Mouse (Mus musculus) liver (tissue): Measurements from ENCODE around the gene Slc16a6.

Source experiments
- DNase-seq: peaks from one replicate; pipeline ENCODE4 v3.0.0-alpha.2; 2020; ENCODE audit warnings: mixed read lengths

Slc16a6 gene

DNA sequence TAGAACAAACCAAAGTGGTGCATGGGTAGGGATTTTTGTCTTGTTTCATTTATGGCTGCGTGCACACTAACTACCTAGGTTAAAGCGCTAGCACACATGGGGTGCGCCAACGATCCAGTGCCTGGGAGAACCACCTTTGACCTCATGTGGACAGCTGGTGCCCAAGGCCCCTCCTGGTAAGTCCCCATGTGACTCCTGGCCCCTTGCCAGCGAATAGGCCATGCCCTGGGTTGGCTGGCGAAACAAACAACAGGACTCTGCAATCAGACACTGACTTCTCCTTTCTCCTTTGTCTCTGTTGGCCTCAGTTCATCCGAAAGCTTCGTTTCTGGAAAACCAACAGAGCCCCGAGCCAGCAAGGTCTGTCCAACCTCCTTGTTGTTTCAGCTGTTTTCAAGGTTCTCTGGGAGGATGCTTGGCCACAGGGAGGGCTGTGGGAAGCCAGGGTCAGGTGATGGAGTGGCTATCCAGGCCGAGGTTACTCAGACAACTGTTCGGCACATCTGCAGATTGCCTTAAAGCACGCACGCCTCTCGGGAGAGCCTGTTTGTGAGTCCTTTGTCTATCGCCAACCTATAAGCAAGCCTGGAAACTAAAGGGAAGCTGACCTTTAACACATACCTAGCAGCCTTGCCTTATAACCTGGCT lies 12.1 kb upstream of the Slc16a6 start:
- peak; percentile 33 for DNase-seq

DNA sequence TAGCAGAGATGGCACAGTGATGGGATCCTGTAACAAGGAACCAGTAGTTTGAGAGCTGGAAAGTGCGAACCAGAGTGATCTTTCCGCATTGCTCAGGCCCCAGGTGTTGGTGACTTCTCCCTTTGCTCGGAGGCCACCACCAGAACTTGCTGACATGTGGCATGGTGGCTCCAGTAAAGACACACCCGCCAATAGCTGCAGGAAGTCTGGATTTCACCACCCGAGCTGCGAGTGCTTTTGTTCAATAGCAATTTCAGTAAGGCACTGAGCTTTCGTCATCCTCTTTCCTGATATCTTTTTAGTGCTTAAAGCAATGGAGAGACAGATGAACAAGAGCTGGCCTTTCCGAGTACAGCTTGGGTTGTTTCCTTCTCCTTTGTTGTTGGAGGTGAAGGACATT lies 7.0 kb upstream of the Slc16a6 start:
- no peak for DNase-seq

DNA sequence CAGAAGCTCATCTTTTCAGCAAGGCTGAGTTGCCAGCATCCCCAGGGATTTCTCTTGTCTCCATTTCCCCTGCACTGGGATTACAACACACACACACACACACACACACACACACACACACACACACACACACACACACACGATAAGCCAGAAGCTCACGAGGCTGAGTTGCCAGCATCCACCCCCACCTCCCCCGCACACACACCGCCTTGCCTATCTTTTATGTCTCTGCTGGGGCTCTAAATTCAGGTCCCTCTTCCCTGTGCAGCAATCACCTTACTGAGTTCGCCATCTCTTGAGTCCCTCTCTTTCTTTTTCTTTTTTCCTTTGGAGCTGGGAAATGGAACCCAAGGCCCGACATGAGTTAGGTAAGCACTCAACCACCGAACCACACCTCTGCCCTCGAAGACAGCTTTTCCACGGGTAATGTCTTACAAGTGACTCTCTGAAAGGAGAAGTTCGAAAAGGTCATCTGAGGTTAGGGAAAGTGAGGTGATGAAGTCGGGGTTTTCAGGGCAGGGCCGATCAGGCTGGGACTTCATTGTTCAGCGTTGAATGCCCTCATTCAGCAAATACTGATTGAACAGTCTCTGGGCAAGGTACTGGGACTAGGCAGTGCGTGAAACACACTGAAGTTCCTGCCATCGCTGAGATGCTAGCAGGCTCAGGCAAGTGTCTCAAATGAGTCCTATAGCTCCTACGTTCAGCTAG lies 6.3 kb upstream of the Slc16a6 start:
- DNase-seq = no peak

DNA sequence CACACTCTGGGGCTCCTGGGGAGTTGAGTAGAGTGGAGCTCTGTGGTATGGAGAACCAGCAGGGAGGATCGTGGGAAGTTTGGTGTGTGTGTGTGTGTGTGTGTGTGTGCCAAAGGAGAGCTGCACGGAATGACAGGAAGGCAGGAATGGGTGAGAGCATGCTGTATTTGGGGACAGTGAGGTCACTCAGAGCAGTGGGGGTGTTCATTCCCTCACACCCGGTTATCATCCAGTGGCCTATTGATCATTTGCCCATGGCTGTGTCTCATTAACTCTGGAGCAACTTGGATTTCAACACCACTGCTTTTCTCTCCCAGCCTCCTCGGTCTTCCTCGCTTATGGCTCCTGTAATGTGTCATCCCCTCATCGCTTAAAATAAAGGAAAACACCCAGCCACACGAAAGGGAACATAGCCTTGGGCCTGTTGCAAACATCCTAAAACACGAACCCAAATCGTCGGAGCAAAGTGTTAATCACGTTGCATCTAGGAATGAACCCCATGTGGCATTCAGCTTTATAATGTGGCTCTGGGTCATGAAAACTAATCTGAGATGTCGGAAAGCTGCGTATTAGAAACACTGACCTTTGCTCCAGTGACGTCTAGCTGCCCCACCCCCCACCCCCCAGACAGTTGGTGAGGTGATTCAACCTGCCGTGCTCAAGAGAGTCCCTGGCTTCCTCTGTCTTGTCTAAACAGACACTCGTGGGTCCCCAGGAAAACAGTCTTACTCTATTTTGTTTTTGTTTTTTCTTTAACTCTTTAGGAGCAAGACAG lies 4.4 kb upstream of the Slc16a6 start:
- no peak for DNase-seq

DNA sequence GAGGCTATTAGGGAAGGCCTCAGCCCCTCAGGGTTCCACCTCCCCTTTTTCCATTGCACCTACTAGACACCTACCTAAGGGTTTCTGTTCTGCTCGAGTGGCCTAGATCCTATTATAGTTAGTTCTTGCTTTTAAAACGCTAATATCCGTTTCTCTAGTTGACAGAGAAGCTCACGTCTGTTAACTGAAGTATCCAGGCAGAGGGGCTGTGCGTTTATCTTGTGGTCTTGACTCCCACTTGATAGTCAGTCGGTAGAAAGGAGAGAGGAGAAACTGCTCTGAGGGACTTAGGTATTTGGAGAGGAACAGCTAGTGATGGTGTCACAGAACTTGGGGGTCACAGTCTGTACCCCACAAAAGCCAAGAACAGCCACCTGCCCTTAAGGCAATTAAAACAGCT lies 3.3 kb upstream of the Slc16a6 start:
- DNase-seq = no peak

DNA sequence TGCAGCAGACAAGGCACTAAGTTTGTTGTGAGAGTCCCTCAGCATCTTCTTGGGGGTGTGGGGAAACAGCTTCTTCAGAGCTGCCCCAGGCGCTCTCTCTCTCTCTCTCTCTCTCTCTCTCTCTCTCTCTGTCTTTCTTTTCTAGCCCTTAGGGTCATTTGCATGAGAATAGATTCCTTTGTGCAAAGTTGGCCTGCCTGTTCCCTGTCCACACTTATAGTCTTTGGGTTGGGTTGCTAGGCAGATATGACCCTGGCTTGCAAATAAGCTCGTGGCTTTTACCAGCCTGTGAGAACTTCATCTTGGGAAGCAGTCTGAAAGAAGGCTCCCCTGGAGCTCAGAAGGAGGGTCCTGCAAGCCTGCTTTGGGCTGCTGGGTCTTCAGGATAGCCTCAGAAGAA lies 2.8 kb upstream of the Slc16a6 start:
- no peak for DNase-seq

DNA sequence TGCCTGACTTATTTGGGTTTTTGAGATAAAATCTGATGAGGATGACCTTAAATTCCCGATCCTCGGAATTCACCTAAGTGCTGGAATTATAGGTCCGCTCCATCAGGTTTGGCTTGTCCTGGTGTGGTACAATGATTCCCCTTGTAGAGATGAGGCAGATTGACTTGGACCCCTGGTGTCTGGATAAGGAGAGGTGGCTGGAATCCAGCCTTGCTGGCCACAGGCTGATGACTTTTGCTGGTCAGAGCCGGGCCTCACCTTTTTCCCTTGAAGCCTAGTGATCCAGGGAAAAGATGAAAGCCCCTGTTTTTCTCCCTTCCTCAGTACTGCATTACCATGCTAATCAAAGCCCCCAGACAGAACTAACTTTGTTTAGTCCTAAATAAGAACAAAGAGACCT lies 2.3 kb upstream of the Slc16a6 start:
- DNase-seq = no peak

DNA sequence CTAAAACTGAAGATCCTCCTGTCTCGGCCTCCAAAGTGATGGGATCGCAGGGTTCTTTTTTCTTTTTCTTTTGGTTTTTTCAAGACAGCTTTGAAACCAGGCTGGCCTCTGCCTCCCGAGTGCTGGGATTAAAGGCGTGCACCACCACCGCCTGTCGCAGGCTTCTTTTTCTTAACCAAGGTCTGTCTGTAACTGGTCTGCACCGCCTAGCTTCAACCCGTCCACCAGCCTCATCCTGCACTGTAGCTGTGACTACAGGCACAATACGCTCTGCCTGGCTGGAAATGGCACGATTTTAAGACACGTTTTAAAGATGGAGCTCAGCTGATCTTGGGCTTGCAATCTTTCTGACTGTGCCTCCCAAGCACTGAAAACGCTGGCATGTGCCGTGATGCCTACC lies 1.4 kb upstream of the Slc16a6 start:
- DNase-seq = no peak

DNA sequence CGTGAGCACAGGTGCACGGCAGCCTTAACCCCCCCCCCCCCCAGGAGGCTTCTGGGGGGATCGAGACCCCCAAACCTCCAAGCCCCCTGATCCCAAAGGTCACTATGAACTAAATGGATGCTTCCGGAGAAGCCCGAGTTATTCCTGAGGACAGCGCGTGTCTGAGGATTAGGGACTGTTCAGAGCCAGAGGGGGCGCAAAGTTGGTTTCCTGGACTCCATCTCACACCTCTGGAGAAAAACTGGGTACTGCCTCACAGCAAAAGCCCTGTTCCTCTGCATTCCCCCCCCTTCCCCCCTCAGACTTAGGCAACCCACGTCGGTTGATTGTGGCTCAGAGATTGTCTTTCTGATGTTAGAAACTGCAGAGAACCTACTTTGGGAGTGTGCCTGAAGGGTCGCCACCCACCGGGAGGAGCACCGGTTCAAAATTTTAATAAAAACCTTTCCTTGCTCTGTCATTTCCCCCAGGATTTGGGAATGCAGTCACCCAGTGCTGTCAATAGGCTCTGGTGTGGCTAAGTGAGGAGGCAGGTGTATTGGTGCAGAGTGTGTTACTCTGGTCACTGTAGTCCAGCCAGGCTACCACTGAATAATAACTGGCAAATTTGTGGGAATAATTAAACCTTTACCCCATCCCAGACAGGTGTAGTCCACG lies 816 bp upstream of the Slc16a6 start:
- no peak for DNase-seq

DNA sequence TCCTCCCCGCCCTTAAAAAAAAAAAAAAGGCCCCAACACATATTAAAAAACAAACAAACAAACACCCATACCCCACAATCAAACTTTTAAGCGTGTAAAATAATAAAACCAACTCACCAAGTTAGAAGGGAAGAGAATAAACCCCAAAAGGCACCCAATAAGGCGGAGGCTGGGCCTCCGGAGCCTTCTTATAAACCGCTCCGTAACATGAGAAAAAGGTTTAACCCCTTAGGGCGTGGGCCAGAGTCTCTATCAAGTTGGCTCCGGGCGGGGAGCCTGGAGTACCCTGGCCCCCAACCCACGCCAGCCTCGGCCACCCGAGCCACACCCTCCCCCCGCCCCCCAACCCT lies 602 bp downstream of the Slc16a6 start:
- no peak for DNase-seq

DNA sequence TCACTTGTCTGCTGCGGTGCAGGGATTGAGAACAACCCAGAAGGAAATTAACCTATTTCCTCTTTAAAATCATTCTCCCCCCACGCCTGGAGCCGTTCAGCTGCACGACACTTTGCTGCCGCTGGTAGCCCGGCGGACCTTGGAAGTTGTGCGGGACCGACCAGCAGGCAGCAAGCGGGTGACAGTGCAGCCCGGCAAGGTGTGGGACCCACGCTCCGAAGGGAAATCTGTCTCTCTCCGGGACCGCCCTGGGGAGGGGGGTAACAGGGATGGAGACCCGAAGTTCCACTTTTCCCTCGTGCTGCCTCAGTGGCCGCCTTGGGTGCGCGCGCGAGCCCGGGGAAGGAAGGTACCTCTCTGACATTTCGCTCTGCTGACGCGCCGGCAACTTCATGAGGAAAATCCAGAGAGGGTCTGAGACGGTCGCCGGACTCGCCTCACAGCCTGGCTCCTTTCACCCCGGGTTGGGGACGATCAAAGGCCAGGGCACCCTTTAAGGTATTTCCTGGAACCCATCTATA lies 1.2 kb downstream of the Slc16a6 start:
- peak; percentile 73 for DNase-seq

DNA sequence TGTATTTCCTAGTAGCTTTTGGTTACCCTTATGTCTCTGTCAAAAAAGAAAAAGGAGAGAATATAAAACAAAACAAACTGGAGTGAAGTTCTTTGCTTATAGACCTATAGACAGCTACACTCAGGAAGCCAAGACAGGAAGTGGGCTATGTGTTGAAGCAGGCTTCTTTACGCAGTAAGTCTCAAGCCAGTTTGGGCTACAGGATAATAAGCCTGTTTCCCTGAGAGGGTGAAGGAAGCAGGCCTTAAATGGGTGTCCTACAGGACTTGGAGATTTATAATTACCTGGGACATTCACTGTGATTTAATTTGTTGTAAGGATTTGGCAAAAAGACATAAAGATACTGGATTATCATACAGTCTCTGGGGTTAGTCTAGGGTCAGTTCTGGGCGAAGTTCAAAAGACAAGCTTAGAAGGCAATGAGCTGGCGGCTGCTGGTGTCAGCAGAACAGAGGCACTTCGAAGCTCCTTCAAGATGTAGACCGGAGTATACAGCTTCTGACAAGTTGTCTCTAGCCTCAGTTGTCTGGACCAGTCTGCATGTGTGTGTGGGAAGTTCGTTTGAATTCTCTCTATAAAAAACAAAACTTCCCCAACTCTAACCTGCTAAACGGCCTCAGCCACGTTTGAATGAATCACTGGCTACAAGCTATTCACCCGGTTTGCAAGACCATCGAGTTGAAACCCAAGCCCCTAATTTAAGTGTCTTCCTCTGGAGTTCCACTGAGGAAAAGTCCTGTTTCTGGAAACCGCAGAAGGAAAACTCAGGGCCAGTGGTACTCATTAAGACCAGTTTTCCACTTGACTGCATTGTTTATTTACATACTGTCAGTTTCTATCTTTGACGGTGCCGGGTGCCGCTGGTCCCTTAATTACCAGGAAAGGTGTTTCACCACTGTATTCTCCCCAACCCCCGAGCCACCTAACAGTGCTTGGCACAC lies 2.2 kb downstream of the Slc16a6 start:
- peak; percentile 47 for DNase-seq

DNA sequence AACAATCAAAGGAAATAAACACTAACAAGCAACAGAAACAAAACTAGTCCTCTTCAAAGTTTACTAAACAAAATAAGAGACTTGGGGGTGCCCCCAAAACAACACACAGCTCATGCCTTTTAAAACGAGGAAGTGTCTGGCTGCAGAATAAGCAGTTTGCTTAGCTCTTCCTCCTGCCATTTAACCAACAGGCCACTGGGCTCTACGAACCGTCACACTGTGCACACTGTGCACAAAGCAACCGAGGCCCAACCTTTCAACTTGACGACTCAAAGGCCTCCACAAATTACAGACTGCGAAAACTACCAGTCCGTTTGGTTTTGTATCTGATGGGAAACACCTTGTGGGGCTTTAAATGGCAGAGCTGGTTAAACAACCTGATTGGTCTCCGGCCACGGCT lies 3.2 kb downstream of the Slc16a6 start:
- peak; percentile 28 for DNase-seq

DNA sequence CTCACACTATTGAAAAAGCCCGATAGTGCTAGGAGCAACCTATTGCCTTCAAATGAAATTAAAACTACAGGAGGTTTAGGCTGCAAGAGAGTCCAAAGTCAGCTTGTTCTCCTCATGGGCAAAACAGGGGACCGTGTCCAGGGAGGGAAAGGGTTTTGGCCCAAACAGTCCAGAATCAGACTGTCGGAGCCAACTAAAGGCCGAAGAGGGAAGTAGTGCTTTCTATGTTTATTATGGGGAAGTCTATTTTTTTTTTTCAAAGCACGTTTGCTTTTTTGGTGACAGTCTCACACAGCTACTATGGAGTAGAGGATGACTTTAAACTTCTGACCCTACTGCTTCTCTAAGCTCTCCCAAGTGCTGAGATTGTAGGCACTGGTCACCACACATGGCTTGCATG lies 5.3 kb downstream of the Slc16a6 start:
- DNase-seq = no peak

DNA sequence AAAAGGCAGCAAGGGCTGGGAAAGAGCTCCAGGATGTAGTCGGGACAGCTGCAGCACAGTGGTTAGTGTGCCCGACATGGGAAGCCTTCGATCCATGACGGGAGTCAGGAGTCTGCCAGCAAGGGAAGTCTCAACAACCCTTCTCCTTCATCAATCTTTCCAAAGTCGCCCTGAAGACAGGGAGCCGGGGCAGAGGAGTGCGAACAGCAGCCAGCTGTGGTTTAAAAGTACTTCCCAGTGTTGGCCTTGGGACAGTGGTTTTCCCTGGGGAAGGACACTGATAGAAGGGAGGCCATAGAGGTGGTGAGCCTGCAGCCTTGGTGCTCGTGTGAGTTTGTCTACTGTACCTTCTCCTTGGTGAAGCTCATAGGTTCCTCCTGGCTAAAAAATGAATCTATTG lies 6.4 kb downstream of the Slc16a6 start:
- DNase-seq = no peak

DNA sequence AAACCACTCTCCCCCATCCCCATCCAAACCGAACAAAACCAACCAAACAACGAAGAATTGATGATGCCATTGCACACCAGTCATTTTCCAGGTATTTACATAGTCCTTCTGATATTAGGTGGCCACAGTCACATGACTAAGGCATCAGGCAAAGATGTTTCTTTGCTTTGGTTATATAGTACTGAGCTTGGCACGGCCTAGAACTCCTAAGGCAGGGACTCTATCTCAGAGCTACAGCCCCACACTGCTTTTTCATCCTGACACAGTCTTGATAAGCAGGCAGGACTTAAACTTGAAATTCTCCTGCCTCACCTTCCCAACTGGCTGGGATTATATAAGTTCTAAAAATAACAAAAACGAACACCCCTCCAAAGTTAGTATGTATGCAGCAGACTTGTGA lies 8.3 kb downstream of the Slc16a6 start:
- peak; percentile 49 for DNase-seq

DNA sequence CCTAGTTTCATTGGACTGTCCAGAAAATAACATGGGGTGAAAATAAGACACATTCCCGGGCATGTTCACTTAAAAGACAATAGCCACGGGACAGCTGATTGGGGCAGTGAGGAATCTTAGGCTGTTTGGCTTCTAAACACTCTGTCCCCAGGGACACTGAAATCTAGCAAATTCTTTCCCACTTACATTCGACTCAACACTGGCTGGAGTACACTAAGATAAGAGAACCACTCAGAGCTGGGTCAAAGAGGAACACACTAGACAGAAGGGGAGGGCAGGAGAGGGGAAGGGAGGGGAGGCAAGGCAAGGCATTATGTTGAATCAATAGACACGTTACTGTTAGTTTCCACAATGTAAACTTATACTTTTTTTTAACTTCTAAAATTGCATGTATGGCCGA lies 12.8 kb downstream of the Slc16a6 start:
- DNase-seq = no peak

DNA sequence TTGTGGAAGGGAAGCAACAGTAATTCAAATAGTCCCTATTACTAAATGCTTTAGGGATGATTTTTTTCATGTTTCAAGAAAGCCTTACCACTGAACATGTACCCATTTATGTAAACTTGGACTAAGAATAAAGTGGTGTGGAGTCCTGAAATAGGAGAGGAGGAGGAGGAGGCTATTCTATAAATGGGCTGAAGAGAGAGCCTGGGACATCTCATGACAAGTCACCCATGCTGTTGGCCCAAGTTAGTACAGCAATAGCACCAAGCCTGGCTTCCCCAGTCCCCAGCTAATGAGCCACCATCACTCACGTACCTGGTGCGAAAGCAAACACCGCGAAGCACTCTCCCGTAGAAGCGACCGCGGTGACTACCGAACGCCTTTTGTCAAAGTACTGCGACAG lies 15.2 kb downstream of the Slc16a6 start:
- no peak for DNase-seq

DNA sequence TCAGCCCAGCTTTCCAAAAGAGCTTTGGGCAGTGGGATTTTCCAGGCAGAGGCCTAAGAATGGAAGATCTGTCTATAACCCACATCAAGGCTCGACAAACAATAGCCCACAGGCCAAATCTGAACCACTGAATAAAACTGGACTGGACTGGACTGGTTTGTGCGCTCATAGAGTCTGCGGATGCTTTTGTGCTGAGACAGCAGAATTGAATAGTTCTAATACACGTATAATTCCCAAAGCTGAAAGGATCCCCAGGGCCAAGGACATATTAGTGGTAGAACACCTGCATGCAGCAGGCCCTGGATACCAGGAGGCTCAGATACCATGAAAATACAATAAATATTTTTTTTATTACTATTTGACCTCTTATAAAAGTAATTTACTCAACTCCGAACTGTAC lies 17.1 kb downstream of the Slc16a6 start:
- no peak for DNase-seq

DNA sequence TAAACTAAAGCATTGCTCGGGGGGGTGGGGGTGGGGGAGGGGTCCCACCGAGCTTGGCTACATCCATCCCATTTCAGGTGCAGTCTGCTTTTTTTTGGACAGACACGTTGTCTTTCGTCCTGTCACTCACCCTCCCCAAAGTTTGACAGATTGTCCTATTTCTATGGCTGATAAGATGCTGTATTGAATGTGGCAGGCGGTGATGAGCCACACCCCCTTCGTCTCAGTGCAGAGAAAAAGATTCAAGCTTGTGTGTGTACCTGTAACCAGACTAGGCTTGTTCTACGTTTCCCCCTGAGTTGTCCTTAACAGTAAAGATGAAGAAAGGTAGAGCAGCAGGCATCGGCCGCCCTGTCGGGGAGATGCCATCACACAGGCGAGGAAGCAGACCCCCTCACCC lies 22.2 kb downstream of the Slc16a6 start:
- no peak for DNase-seq

DNA sequence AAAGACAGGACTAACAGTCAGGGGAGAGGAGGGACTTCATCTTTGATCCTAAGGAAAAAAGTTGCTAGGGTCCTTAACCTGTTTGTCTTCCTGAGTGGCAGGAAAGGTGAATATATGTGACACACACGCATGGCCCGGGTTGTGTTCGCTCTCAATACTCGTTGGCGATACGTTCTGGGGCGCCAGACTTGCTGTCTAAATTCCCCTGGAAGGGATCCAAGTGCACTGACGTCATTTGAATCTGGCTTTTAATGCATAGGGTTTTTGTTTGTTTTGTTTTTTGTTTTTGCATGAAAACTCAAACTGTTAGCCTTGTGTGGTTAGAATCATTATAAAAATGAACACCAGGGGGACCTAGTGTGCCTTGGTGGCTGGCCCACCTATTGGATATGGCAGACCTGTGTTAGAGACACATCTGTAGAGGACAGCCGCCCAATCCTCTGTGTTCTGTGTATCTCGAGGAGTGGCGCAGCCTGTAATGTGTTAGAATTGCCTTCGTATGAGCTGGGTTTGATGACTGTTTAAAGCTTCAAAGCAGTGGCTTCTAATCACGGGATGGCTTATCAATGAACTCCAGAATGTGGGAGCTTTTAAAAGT lies 27.9 kb downstream of the Slc16a6 start:
- peak; percentile 46 for DNase-seq

DNA sequence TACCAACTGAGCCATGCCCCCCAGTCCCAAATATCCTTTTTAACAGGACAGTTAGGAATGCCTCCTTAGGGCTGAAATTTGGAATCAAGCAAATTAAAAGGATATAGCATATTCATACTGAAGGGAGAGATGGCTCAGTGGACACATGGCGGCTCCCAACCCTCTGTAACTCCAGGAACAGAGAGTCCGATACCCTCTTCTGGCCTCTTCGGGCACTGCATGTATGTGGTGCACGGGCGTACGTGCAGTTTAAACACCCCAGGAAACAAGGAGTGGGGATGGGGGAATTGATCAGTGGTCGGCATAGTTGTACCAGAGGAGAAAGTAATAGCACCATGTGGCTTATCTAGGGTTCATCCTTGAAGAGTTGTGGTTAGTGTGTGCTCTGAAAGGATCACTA lies 28.8 kb downstream of the Slc16a6 start:
- DNase-seq = peak; percentile 62
